In genomic region chr19:23746506-23746905, GRCm38 (mm10) we compare ENCODE assay signal across 31 mouse cellular contexts.
"Had no signal": no experiment of that assay in that cellular context is flagged by ENCODE, and none has a peak within 500 bp of the region (broad histone marks: within the 10 kb centered on the region; RNA-seq: fewer than 3 reads in every experiment).

No protein-coding gene starts in this region.

- H3K9ac ChIP-seq: limb, embryonic 12.5 days; limb, embryonic 13.5 days; limb, embryonic 15.5 days; liver, embryonic 12.5 days; liver, embryonic 13.5 days; liver, embryonic 14.5 days; liver, embryonic 15.5 days; liver, postnatal 0 days; lung, embryonic 14.5 days; lung, embryonic 15.5 days; midbrain, embryonic 12.5 days; midbrain, embryonic 13.5 days; neural tube, embryonic 12.5 days had no signal

- H3K9me3 ChIP-seq: limb, embryonic 10.5 days; limb, embryonic 12.5 days; limb, embryonic 13.5 days; limb, embryonic 15.5 days; liver, embryonic 12.5 days; liver, embryonic 13.5 days; liver, embryonic 15.5 days; lung, embryonic 15.5 days; midbrain, embryonic 10.5 days; midbrain, embryonic 12.5 days; midbrain, embryonic 13.5 days; neural tube, embryonic 12.5 days had no signal

- DNase-seq: left cerebral cortex, postnatal 4 days; liver; liver, embryonic 13.5 days; liver, postnatal 0 days; lung, adult 18-20 months; lung, adult 2 months; lung, embryonic 14.5 days; lung, postnatal 10 days; lung, postnatal 14 days; lung, postnatal 36 days; lung, postnatal 4 days; midbrain, embryonic 14.5 days had no signal

- H3K4me2 ChIP-seq: limb, embryonic 12.5 days; limb, embryonic 13.5 days; limb, embryonic 15.5 days; liver, embryonic 11.5 days; liver, embryonic 12.5 days; liver, embryonic 13.5 days; liver, embryonic 15.5 days; lung, embryonic 14.5 days; lung, embryonic 15.5 days; midbrain, embryonic 12.5 days; midbrain, embryonic 13.5 days; neural tube, embryonic 12.5 days had no signal

- H3K27ac ChIP-seq: left cerebral cortex, adult 2 months; limb, embryonic 10.5 days; limb, embryonic 12.5 days; limb, embryonic 13.5 days; limb, embryonic 15.5 days; liver, embryonic 12.5 days; liver, embryonic 13.5 days; liver, embryonic 14.5 days; liver, embryonic 15.5 days; lung, embryonic 15.5 days; macrophage; midbrain, embryonic 10.5 days; midbrain, embryonic 12.5 days; midbrain, embryonic 13.5 days; neural tube, embryonic 12.5 days had no signal

- ATAC-seq: liver, embryonic 12.5 days; liver, postnatal 0 days; lung, postnatal 0 days; midbrain, embryonic 13.5 days; midbrain, embryonic 16.5 days had no signal

- H3K36me3 ChIP-seq: limb, embryonic 10.5 days; limb, embryonic 12.5 days; limb, embryonic 13.5 days; limb, embryonic 15.5 days; liver, embryonic 12.5 days; liver, embryonic 13.5 days; liver, embryonic 15.5 days; lung, embryonic 15.5 days; midbrain, embryonic 10.5 days; midbrain, embryonic 12.5 days; midbrain, embryonic 13.5 days; neural tube, embryonic 12.5 days had no signal

- H3K4me3 ChIP-seq: left cerebral cortex, adult 2 months; limb, embryonic 10.5 days; limb, embryonic 12.5 days; limb, embryonic 13.5 days; limb, embryonic 15.5 days; liver, embryonic 12.5 days; liver, embryonic 13.5 days; liver, embryonic 15.5 days; lung, embryonic 15.5 days; megakaryocyte, embryonic 14.5 days; midbrain, embryonic 10.5 days; midbrain, embryonic 12.5 days; midbrain, embryonic 13.5 days; myocyte; neural tube, embryonic 12.5 days had no signal

- H3K4me1 ChIP-seq: limb, embryonic 10.5 days; limb, embryonic 12.5 days; limb, embryonic 13.5 days; limb, embryonic 15.5 days; liver, embryonic 12.5 days; liver, embryonic 13.5 days; liver, embryonic 15.5 days; lung, embryonic 15.5 days; megakaryocyte, embryonic 14.5 days; midbrain, embryonic 10.5 days; midbrain, embryonic 12.5 days; midbrain, embryonic 13.5 days; neural tube, embryonic 12.5 days had no signal

- H3K27me3 ChIP-seq: limb, embryonic 12.5 days; limb, embryonic 13.5 days; limb, embryonic 15.5 days; liver, embryonic 12.5 days; liver, embryonic 13.5 days; liver, embryonic 15.5 days; lung, embryonic 15.5 days; megakaryocyte, embryonic 14.5 days; midbrain, embryonic 12.5 days; midbrain, embryonic 13.5 days; neural tube, embryonic 12.5 days had no signal
